Mouse (Mus musculus) heart, embryonic 14.5 days (tissue): ENCODE results near the gene E130308A19Rik. TPM values are rescaled to one million over a fixed set of nuclear protein-coding genes. Genes with fewer than 3 reads are reported as not detected.

Experiments
- ATAC-seq: fragments of 200-750 bp; cut with Nextera tagmentation; 2 replicates; pipeline ENCODE4 v1.8.0; 2017; ENCODE audit warnings: low read depth, moderate TSS enrichment; ENCODE audit not compliant: insufficient number of reproducible peaks, insufficient read depth, low FRiP score
- H3K27ac ChIP-seq, 2 experiments: fragments of 200-500 bp in 1 of 2; fragments of 300-500 bp in 1 of 2; sonication (generic) in 1 of 2; replicated peaks in 1 of 2; 2 replicates each; pipeline ENCODE4 v1.5.1; 2012 to 2014; ENCODE audit warnings: low read depth in 2 of 2, low read length in 2 of 2, control low read depth in 1 of 2, mild to moderate bottlenecking in 1 of 2, mixed read lengths in 1 of 2; ENCODE audit not compliant: control insufficient read depth in 1 of 2, insufficient read depth in 1 of 2
- H3K27me3 ChIP-seq: fragments of 300-500 bp; sonication (generic); 2 replicates; pipeline ENCODE4 v1.6.1; 2014; ENCODE audit warnings: mild to moderate bottlenecking, low read length, control low read depth; ENCODE audit not compliant: control insufficient read depth, insufficient read depth
- H3K36me3 ChIP-seq: fragments of 300-500 bp; sonication (generic); 2 replicates; pipeline ENCODE4 v1.6.1; 2014; ENCODE audit warnings: mild to moderate bottlenecking, control low read depth, low read length, mixed read lengths; ENCODE audit not compliant: control insufficient read depth, insufficient read depth
- H3K4me1 ChIP-seq, 2 experiments: fragments of 200-500 bp in 1 of 2; fragments of 300-500 bp in 1 of 2; sonication (generic) in 1 of 2; 2 replicates each; pipeline ENCODE4 v1.6.1; 2012 to 2014; ENCODE audit warnings: low read length in 2 of 2, control low read depth in 1 of 2, mixed read lengths in 1 of 2; ENCODE audit not compliant: control insufficient read depth in 2 of 2, insufficient read depth in 2 of 2
- H3K4me2 ChIP-seq: fragments of 300-500 bp; sonication (generic); 2 replicates; pipeline ENCODE4 v1.6.1; 2014; ENCODE audit warnings: mild to moderate bottlenecking, low read length
- H3K4me3 ChIP-seq, 2 experiments: fragments of 200-500 bp in 1 of 2; fragments of 300-500 bp in 1 of 2; sonication (generic) in 1 of 2; 2 replicates each; pipeline ENCODE4 v1.5.1; 2012 to 2014; ENCODE audit warnings: low read length in 2 of 2, mild to moderate bottlenecking in 2 of 2, control low read depth in 1 of 2, low read depth in 1 of 2, moderate library complexity in 1 of 2; ENCODE audit not compliant: control insufficient read depth in 1 of 2, insufficient read depth in 1 of 2
- H3K9ac ChIP-seq: fragments of 300-500 bp; sonication (generic); 2 replicates; pipeline ENCODE4 v1.6.1; 2014; ENCODE audit warnings: mild to moderate bottlenecking, low read length
- H3K9me3 ChIP-seq: fragments of 300-500 bp; sonication (generic); 2 replicates; pipeline ENCODE4 v1.6.1; 2016; ENCODE audit warnings: low read length, control low read depth; ENCODE audit not compliant: control insufficient read depth
- WGBS: fragments of 180-500 bp; shearing (Covaris S2); extraction: QIAGEN DNeasy Blood & Tissue Kit; methylation state at CpG from one replicate; pipeline ENCODE4 v1.1.7; 2014; 5-methylcytosine and 5-hydroxymethylcytosine counted together
- polyA plus RNA-seq: library from polyadenylated mRNA; unstranded; fragments of >200 nt; fragmentation: Nextera tagmentation; extraction: Ambion mirVana; gene quantifications from 2 replicates; pipeline ENCODE4 v1.2.1, GENCODE M21; 2014

The E130308A19Rik gene
- polyA plus RNA-seq: 25.9 and 27.7 TPM in 2 replicates

GRCm38 (mm10) chr4:59625998-59626910 lies at the start of gene E130308A19Rik:
TSS of gene E130308A19Rik (plus strand) at chr4:59626211.
- H3K4me3 ChIP-seq: peak within 1 kb of the TSS; percentile 74 to 96
- H3K27ac ChIP-seq: peak within 1 kb of the TSS; percentile 74 to 91
- H3K27me3 ChIP-seq: no peaks in the 10 kb centered on the region
- peaks cover 0 to 19% of the 10 kb centered on the region in 2 experiments; a peak in 2 of 4 replicates for H3K4me1 ChIP-seq
- WGBS: under 1% methylated on average over 101 of the region's 120 CpGs
- peak; percentile 94 for ATAC-seq
- peak within 1 kb of the TSS; percentile 81 for H3K4me2 ChIP-seq
- peak within 1 kb of the TSS; percentile 94 for H3K9ac ChIP-seq
- H3K9me3 ChIP-seq: peaks cover 5% of the 10 kb centered on the region; the same call in 1 of the 2 replicates
- H3K36me3 ChIP-seq: no peaks in the 10 kb centered on the region

DNA sequence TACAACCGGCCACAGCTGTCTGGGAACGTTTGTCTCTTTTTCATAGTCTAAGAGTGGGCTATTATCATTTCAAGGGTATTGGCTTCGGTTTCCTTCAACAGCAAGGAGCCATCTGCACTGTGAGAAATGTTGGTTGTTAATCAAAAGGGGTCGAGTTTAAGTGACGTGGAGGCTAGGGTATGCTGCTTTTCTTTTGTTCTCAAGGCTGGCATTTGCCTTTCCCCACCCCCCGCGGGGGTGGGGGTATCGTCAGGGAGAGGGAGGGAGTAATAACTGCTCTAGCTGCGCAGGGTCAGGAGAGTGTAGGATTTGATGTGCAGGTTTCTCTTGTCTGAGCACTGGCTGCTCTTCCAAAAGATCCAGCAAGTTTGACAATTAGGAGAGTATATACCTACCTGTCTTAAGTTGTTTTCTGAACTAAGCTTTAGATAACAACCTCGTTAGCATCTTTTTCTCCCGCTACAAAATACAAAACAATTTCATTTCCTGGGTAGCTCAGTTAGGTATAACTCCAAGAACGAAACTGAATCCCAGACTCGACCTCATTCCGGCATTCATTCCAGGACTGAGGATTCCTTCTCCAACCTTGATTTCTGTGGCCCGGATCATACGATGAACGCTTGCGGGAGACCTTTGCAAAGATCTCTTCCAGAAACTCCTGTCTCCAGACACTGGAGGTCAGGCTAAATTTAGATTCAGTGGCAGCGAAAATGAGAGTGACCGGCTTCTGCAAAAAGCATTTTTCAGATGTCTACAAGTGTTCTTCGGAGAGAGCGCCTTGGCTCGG lies 45.3 kb upstream of the E130308A19Rik start:
- Histone ChIP-seq H3K27me3 (no peaks in the 10 kb centered on the region), H3K4me3 (peak overlapping the region; percentile 66 to 82), H3K36me3 (no peaks in the 10 kb centered on the region), H3K4me2 (peak overlapping the region; percentile 69), H3K9me3 (no peaks in the 10 kb centered on the region), H3K27ac (peak overlapping the region; percentile 91 to 95), H3K4me1 (peaks cover 0 to 8% of the 10 kb centered on the region in 2 experiments; a peak in 2 of 4 replicates), H3K9ac (peak overlapping the region; percentile 81)
- under 1% methylated on average over 23 of the region's 23 CpGs for WGBS
- ATAC-seq: 0 out of 2 replicates have a peak, but pooled peaks have one; percentile 22

DNA sequence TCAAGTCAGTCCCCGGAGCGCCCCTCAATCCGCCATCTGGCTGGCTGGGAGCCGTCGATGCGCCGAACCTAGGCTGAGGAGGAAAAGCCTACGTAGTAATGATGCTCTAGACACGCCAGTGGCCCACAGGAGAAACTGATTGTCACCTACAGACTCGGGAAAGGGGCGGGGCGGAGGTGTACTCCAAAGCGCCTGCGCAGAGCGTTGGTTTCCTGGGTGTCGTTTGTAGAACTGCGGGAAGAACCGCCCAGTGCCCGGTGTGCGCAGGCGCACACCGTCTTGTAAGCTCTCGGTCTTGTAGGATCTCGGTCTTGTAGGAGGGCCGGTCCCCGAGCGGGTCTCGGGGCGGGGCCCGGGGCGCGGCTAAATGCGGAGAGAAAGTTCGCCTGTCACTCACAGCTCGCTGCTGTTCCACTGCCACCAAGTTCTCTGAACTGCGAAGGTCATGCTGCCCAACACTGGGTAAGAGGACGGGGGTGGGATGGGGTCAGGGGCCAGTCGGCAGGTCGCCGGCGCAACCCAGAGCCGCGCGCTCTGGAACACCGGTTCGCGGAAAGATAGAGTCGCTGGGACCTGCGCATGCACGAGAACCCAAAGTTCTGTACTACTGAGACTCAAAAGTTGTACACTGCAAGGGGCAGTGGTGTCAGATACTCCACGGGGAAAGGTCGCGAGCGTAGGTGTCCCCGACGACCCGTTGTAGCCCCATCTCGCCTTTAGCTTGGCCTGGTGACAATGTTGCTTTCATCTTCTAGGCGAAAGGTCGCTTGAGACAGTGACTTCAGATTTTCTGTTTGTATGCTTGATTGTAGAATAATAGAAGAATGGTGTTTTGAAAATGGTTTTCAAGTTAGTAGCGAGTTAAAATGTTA lies 44.5 kb upstream of the E130308A19Rik start, which contains the start of gene Hsdl2:
TSS of gene Hsdl2 (plus strand) at position 250 of the 872 bp plus-strand sequence.
- Histone ChIP-seq H3K9me3 (no peaks in the 10 kb centered on the region), H3K4me3 (peak within 1 kb of the TSS; percentile 66 to 82), H3K27me3 (no peaks in the 10 kb centered on the region), H3K9ac (peak within 1 kb of the TSS; percentile 81), H3K27ac (peak within 1 kb of the TSS; percentile 91 to 95), H3K36me3 (no peaks in the 10 kb centered on the region), H3K4me1 (peaks cover 0 to 8% of the 10 kb centered on the region in 2 experiments; a peak in 2 of 4 replicates), H3K4me2 (peak within 1 kb of the TSS; percentile 69)
- peak; percentile 92 for ATAC-seq
- 1% methylated on average over 61 of the region's 61 CpGs for WGBS

DNA sequence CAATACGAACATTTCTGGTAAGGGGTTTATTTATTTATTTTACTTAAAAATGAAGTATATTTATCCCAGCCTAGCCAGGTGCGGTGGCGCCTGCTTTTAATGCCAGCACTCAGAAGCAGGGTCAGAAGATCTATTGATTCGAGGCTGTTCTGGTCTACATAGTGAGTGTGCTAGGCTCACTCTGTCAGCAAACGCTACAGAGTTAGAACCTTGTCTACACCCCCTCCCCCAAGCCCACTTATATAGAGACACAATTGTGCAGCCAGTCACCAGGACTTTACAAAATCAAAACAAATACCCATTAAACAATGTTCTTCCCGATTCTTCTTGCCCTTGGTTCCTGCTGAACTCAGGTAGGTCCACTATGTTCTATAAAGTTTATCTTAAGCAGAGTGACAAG lies 43.8 kb upstream of the E130308A19Rik start:
- H3K9ac ChIP-seq: peak overlapping the region; percentile 81
- H3K27ac ChIP-seq: peak overlapping the region in 1 of 2 experiments; percentile 80; a peak in 1 of 4 replicates
- no peaks in the 10 kb centered on the region for H3K36me3 ChIP-seq
- WGBS: 28% methylated on average over 6 of the region's 6 CpGs
- no peaks in the 10 kb centered on the region for H3K9me3 ChIP-seq
- ATAC-seq: no peak
- H3K4me2 ChIP-seq: peak overlapping the region; percentile 69
- H3K27me3 ChIP-seq: no peaks in the 10 kb centered on the region
- H3K4me1 ChIP-seq: peaks cover 0 to 8% of the 10 kb centered on the region in 2 experiments; a peak in 2 of 4 replicates
- H3K4me3 ChIP-seq: peak overlapping the region; percentile 66 to 82; a peak in 3 of 4 replicates

DNA sequence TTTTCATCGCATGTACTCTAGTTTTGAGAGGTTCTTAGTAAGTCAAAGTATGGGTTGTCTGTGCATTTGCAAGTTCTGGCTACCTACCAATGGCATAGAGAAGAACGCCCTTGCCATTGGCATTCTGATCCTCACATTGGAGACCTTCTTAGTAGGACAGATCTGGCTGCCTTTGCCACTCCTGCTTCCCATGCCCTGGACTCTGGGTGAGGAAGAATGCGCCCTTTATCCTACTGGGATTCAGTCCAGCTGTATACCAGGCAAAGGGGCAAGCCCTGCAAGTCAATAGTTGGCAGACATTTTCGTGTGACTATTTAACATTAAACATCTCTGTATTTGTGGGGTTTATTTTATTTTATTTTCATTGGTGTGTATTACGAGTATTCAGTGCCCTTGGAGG lies 40.9 kb upstream of the E130308A19Rik start:
- no peak for ATAC-seq
- Histone ChIP-seq H3K9me3 (no peaks in the 10 kb centered on the region), H3K27ac (peak overlapping the region in 1 of 2 experiments; percentile 34; a peak in 1 of 4 replicates), H3K4me3 (no peak overlapping the region), H3K4me1 (peaks cover 0 to 7% of the 10 kb centered on the region in 2 experiments; a peak in 2 of 4 replicates), H3K9ac (no peak overlapping the region), H3K36me3 (no peaks in the 10 kb centered on the region), H3K27me3 (no peaks in the 10 kb centered on the region), H3K4me2 (peak overlapping the region; percentile 22; the same call in 1 of the 2 replicates)
- 68% methylated on average over 5 of the region's 5 CpGs for WGBS

GRCm38 (mm10) chr4:59587215-59587871 lies 38.7 kb upstream of the E130308A19Rik start:
- no peak overlapping the region for H3K9ac ChIP-seq
- no peaks in the 10 kb centered on the region for H3K27me3 ChIP-seq
- H3K9me3 ChIP-seq: no peaks in the 10 kb centered on the region
- no peak for ATAC-seq
- H3K36me3 ChIP-seq: 0 out of 2 replicates have a peak, but pooled peaks cover 2% of the 10 kb centered on the region
- peaks cover 0 to 4% of the 10 kb centered on the region in 2 experiments; a peak in 2 of 4 replicates for H3K4me1 ChIP-seq
- no peak overlapping the region for H3K4me2 ChIP-seq
- H3K27ac ChIP-seq: no peak overlapping the region
- WGBS: 70% methylated on average over 2 of the region's 2 CpGs
- H3K4me3 ChIP-seq: no peak overlapping the region
